Mouse (Mus musculus) neural tube, embryonic 11.5 days (tissue): Measurements from ENCODE around the gene Tmem104. TPM values are rescaled to one million over a fixed set of nuclear protein-coding genes. Genes with fewer than 3 reads are reported as not detected.

Experiments used
- ATAC-seq: fragments of 200-750 bp; cut with Nextera tagmentation; 2 replicates; pipeline ENCODE4 v1.8.0; 2017; ENCODE audit warnings: moderate number of reproducible peaks, mild to moderate bottlenecking, moderate TSS enrichment, moderate library complexity; ENCODE audit not compliant: insufficient read depth, low FRiP score, low TSS enrichment
- DNase-seq: peaks from one replicate; pipeline ENCODE4 v3.0.0-alpha.2; 2015; ENCODE audit warnings: low spot score
- H3K27ac ChIP-seq: fragments of 300-500 bp; sonication (generic); 2 replicates; pipeline ENCODE4 v1.5.1; 2014; ENCODE audit warnings: low read depth, mild to moderate bottlenecking, low read length
- H3K27me3 ChIP-seq: fragments of 300-500 bp; sonication (generic); 2 replicates; pipeline ENCODE4 v1.6.1; 2014; ENCODE audit warnings: mild to moderate bottlenecking, low read length, mixed read lengths; ENCODE audit not compliant: control insufficient read depth, insufficient read depth
- H3K36me3 ChIP-seq: fragments of 300-500 bp; sonication (generic); 2 replicates; pipeline ENCODE4 v1.6.1; 2014; ENCODE audit warnings: mild to moderate bottlenecking, low read length, moderate library complexity, mixed read lengths; ENCODE audit not compliant: control insufficient read depth, insufficient read depth
- H3K4me1 ChIP-seq: fragments of 300-500 bp; sonication (generic); 2 replicates; pipeline ENCODE4 v1.6.1; 2014; ENCODE audit warnings: low read length, mixed read lengths; ENCODE audit not compliant: control insufficient read depth, insufficient read depth
- H3K4me2 ChIP-seq: fragments of 300-500 bp; sonication (generic); 2 replicates; pipeline ENCODE4 v1.6.1; 2014; ENCODE audit warnings: low read depth, mild to moderate bottlenecking, moderate library complexity
- H3K4me3 ChIP-seq: fragments of 300-500 bp; sonication (generic); 2 replicates; pipeline ENCODE4 v1.5.1; 2014; ENCODE audit warnings: low read depth, low read length
- H3K9ac ChIP-seq: fragments of 300-500 bp; sonication (generic); 2 replicates; pipeline ENCODE4 v1.6.1; 2014; ENCODE audit warnings: mild to moderate bottlenecking, low read length
- H3K9me3 ChIP-seq: fragments of 300-500 bp; sonication (generic); 2 replicates; pipeline ENCODE4 v1.6.1; 2016; ENCODE audit warnings: low read length; ENCODE audit not compliant: control insufficient read depth
- WGBS: fragments of 180-500 bp; shearing (Covaris S2); extraction: QIAGEN DNeasy Blood & Tissue Kit; methylation state at CpG from one replicate; pipeline ENCODE4 v1.1.7; 2014; 5-methylcytosine and 5-hydroxymethylcytosine counted together
- polyA plus RNA-seq: library from polyadenylated mRNA; unstranded; fragments of >200 nt; fragmentation: Nextera tagmentation; extraction: Ambion mirVana; gene quantifications from 2 replicates; pipeline ENCODE4 v1.2.1, GENCODE M21; 2014

The Tmem104 gene
- polyA plus RNA-seq, 1 experiment from 2014 or later = 11.0 TPM

DNA sequence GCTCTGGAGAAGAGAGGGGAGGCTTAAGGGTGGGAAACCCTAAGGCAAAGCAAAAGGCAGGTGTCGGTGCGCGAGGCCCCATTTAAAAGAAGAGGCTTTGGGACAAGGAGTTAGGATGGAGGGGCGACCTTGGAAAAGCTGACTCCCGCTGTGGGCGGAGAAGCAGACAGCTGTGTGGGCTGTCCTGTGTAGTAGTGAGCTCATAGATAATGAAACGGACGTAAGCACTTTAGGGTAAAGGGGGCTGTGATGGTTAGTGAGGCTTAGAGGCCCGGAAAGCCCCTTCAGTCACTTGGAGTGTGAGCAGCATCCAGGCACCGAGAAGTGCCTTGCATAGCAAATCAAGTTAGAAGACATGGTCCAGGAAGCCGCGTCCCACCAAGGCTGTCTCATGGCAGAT lies 406 bp downstream of the Tmem104 start, which contains the start of gene Nat9:
Nat9 (minus strand) TSS at position 167 of the 400 bp plus-strand sequence.
- no peaks in the 10 kb centered on the region for H3K9me3 ChIP-seq
- H3K4me2 ChIP-seq = peak within 1 kb of the TSS; percentile 86
- peak within 1 kb of the TSS; percentile 54 for H3K4me3 ChIP-seq
- H3K36me3 ChIP-seq = no peaks in the 10 kb centered on the region
- peak within 1 kb of the TSS; percentile 56; the same call in 1 of the 2 replicates for H3K27ac ChIP-seq
- DNase-seq (no peak), ATAC-seq (no peak; the same call in 1 of the 2 replicates)
- peak within 1 kb of the TSS; percentile 65 for H3K9ac ChIP-seq
- no peaks in the 10 kb centered on the region for H3K27me3 ChIP-seq
- 9% methylated on average over 12 of the region's 12 CpGs for WGBS
- H3K4me1 ChIP-seq = peaks cover 9% of the 10 kb centered on the region

DNA sequence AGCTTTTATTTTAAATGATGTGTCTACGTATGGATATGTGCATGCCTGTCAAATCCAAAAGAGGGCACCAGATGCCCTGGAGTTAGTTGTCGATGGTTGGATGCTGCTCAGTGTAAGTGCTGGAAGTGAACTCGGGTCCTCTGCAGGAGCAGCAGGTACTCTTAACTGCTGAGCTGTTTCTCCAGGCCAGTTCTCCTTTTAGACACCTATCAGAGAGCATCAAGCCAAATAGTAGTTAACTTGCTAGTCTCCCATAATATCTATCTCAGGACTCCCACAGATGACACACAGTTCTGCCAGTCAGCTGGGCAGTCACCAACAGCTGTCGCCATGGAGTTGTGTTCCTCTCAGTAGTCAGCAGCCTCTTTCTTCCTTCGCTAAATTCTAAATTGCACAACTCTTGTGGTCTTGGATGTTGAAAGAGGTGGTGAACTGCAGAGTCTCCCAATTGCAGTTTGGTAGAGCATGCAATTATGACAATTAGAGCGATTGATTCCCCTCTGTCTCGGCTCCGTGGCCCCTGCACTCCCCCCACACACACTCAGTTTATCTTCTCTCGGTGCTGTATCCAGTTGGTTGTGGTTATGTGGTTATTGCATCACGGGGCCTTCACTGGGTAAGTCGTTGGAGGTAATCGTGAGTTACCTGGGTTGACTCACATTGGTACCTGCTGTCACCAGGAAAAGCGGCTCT lies 1.4 kb downstream of the Tmem104 start:
- no peaks in the 10 kb centered on the region for H3K27me3 ChIP-seq
- no peak for DNase-seq
- WGBS = 90% methylated on average over 13 of the region's 13 CpGs
- H3K36me3 ChIP-seq = no peaks in the 10 kb centered on the region
- H3K9ac ChIP-seq = no peak overlapping the region
- H3K9me3 ChIP-seq = no peaks in the 10 kb centered on the region
- no peak overlapping the region for H3K4me2 ChIP-seq
- no peak overlapping the region for H3K27ac ChIP-seq
- ATAC-seq = no peak
- H3K4me1 ChIP-seq = peaks cover 9% of the 10 kb centered on the region
- no peak overlapping the region for H3K4me3 ChIP-seq

GRCm38 (mm10) chr11:115189304-115189703 lies 2.0 kb downstream of the Tmem104 start:
- H3K4me3 ChIP-seq = no peak overlapping the region
- 91% methylated on average over 6 of the region's 6 CpGs for WGBS
- ATAC-seq = no peak

DNA sequence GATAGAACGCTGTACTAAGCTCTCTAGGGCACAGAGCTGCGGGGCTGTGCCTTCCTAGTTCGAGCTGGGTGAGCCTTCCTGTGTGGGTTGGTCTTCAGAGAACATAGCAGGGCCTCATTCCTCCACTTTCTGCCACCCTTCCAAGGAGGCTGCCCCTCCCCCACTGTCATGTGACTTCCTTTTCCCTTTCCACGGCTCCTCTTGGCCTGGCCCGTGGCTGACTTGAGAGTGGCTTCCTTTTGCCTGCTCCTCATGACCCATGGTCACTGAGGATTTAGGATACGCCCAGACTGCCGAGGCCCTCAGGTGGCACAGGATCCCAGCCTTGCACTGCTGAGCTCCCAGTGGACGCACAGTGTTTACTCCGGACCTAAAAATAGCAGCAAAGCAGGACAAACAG lies 4.9 kb downstream of the Tmem104 start:
- Histone ChIP-seq H3K27me3 (no peaks in the 10 kb centered on the region), H3K4me3 (no peak overlapping the region), H3K27ac (no peak overlapping the region), H3K4me1 (peaks cover 5% of the 10 kb centered on the region; the same call in 1 of the 2 replicates), H3K36me3 (no peaks in the 10 kb centered on the region), H3K9ac (no peak overlapping the region), H3K9me3 (no peaks in the 10 kb centered on the region), H3K4me2 (no peak overlapping the region)
- ATAC-seq (no peak), DNase-seq (no peak)
- 72% methylated on average over 9 of the region's 9 CpGs for WGBS

More at GRCm38 (mm10) chr11:115189304-115189703, 2.0 kb downstream of the Tmem104 start:
- Histone ChIP-seq H3K9ac (no peak overlapping the region), H3K9me3 (no peaks in the 10 kb centered on the region), H3K36me3 (no peaks in the 10 kb centered on the region), H3K27me3 (no peaks in the 10 kb centered on the region), H3K27ac (no peak overlapping the region), H3K4me1 (peaks cover 9% of the 10 kb centered on the region), H3K4me2 (no peak overlapping the region)
- DNase-seq = no peak

- H3K9ac ChIP-seq = no peak overlapping the region
- no peak overlapping the region for H3K4me2 ChIP-seq
- no peaks in the 10 kb centered on the region for H3K27me3 ChIP-seq
- DNase-seq (no peak), ATAC-seq (no peak)
- no peaks in the 10 kb centered on the region for H3K36me3 ChIP-seq
- H3K27ac ChIP-seq = no peak overlapping the region
- no peak overlapping the region for H3K4me3 ChIP-seq
- H3K9me3 ChIP-seq = no peaks in the 10 kb centered on the region
- no peaks in the 10 kb centered on the region for H3K4me1 ChIP-seq
- WGBS = 82% methylated on average over 6 of the region's 6 CpGs
These were observed 7.4 kb downstream of the Tmem104 start for GRCm38 (mm10) chr11:115194693-115195092.

GRCm38 (mm10) chr11:115195933-115196332 lies 8.6 kb downstream of the Tmem104 start:
- Histone ChIP-seq H3K4me3 (no peak overlapping the region), H3K27ac (no peak overlapping the region), H3K36me3 (no peaks in the 10 kb centered on the region), H3K27me3 (no peaks in the 10 kb centered on the region), H3K4me2 (no peak overlapping the region), H3K9me3 (no peaks in the 10 kb centered on the region), H3K4me1 (no peaks in the 10 kb centered on the region), H3K9ac (no peak overlapping the region)
- DNase-seq (no peak), ATAC-seq (no peak)
- WGBS = 84% methylated on average over 5 of the region's 5 CpGs

- Histone ChIP-seq H3K9me3 (no peaks in the 10 kb centered on the region), H3K4me2 (no peak overlapping the region), H3K4me3 (no peak overlapping the region), H3K27me3 (no peaks in the 10 kb centered on the region), H3K36me3 (no peaks in the 10 kb centered on the region), H3K9ac (no peak overlapping the region), H3K27ac (no peak overlapping the region), H3K4me1 (no peaks in the 10 kb centered on the region)
- 82% methylated on average over 8 of the region's 8 CpGs for WGBS
- DNase-seq (no peak), ATAC-seq (no peak)
These were observed 10.3 kb downstream of the Tmem104 start for GRCm38 (mm10) chr11:115197558-115197957.

DNA sequence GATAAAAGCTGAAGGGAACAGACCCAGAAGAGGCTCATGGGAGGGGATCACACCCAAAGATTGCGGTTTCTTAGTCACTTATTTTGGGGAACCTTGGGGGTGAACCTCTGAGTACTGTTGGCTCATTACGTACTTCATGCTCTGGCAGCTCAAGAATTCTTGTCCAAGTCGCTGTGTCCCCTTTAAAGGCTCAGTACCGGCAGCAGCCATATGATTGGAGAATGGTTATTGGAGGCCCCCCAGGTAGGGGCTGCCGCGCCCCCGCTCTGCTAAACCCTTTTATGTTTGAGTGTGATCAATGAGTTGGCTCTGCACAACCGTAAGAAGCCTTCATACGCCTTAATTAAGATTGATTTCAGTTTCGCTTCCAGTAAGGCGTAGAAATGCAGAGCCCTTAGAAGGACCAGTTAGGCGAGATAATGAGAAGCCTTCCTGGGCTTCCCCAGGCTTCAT lies 11.7 kb downstream of the Tmem104 start:
- WGBS = 30% methylated on average over 12 of the region's 12 CpGs
- Histone ChIP-seq H3K4me2 (no peak overlapping the region), H3K9me3 (no peaks in the 10 kb centered on the region), H3K36me3 (no peaks in the 10 kb centered on the region; the same call in 1 of the 2 replicates), H3K4me3 (no peak overlapping the region), H3K27me3 (no peaks in the 10 kb centered on the region), H3K9ac (no peak overlapping the region), H3K27ac (no peak overlapping the region), H3K4me1 (no peaks in the 10 kb centered on the region)
- DNase-seq = peak; percentile 47
- ATAC-seq = no peak

GRCm38 (mm10) chr11:115200520-115200919 lies 13.2 kb downstream of the Tmem104 start:
- no peak overlapping the region for H3K4me3 ChIP-seq
- WGBS = 96% methylated on average over 4 of the region's 4 CpGs
- no peak for DNase-seq

More at GRCm38 (mm10) chr11:115200520-115200919, 13.2 kb downstream of the Tmem104 start:
- no peak overlapping the region for H3K4me2 ChIP-seq
- H3K4me1 ChIP-seq = no peaks in the 10 kb centered on the region; the same call in 1 of the 2 replicates
- no peaks in the 10 kb centered on the region for H3K27me3 ChIP-seq
- no peak overlapping the region for H3K9ac ChIP-seq
- no peak overlapping the region for H3K27ac ChIP-seq
- no peaks in the 10 kb centered on the region; the same call in 1 of the 2 replicates for H3K36me3 ChIP-seq
- ATAC-seq = no peak
- no peaks in the 10 kb centered on the region for H3K9me3 ChIP-seq
